Mouse (Mus musculus) heart, adult 11 months (tissue): ENCODE data around the gene Smyd1.

ENCODE experiments used
- DNase-seq: peaks from one replicate; pipeline ENCODE4 v3.0.0; 2022

Smyd1 gene

GRCm38 (mm10) chr6:71199612-71200011 is 122.4 kb downstream of the Smyd1 start, which contains the start of gene Fabp1:
TSS of gene Fabp1 (plus strand) at chr6:71199827.
- peak; percentile 19 for DNase-seq

DNA sequence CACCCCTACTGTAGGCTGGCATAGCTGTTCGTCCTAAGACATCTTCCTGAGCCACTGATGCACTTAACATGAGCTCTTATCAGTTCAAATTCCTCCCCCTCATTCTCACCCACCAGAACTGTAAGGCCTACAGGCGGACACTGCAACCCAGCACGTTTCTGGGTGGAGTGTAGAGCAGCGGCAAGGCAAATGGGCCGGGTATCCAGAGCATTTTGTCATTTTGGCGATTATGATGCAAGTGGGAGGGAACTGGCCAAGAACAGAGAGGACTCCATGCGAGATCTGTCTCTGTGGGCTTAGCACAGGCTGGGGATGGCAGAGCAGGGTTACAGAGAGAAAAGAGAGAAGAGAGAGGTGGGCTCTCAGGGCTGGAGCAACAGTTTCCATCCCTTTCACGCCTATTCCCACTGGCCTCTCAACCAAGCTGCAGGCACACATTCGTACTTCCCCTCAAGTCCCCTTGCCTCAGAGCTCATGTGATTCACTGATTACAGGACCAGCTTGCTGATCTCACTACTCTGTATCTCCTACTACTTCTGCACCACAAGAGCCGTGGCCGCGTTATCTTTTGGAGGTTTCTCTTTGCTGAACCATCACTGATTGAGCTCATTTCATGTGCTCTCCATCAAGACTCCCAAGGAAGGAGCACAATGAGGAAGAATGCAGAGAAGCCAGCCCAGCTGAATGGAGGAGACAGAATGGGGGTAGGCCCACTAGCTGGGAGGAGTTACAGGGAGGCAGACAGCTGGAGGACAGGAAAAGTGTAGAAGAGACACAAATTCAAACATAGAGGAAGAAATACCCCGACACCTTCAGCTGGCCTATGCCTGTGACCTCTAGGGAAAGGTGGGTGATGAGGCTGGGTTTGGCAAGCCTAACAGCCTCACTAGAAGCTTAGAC is 124.1 kb downstream of the Smyd1 start:
- DNase-seq, result peak; percentile 90

- peak; percentile 17 for DNase-seq
These were observed 125.9 kb downstream of the Smyd1 start for GRCm38 (mm10) chr6:71196107-71196506.

DNA sequence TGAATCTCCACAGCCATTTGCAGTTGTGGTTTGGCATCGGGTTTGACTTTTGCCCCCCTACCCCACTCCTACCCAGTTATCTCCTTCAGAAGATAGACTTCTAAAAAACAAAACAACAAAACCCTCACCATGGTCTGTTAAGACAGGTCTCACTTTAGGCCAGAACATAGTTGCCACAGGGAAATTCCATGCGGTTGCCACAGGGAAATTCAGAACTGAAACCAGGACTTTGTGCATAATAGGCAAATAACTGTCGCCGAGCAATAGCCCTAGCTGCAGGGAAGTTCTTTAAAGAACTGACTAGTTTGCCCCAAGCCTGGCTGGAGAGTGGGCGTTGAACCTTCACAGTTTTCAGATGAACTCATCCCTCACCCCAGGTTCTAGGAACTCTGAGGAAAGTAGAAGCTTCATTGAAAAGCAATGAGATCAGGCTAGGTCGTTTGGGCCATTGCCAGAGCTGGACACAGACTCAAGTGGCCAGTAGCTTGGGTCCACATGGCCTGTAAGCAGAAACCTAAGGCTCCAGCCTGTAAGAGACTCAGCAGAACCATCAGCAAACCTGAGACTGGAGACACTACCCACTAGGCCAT is 128.8 kb downstream of the Smyd1 start:
- no peak for DNase-seq

DNA sequence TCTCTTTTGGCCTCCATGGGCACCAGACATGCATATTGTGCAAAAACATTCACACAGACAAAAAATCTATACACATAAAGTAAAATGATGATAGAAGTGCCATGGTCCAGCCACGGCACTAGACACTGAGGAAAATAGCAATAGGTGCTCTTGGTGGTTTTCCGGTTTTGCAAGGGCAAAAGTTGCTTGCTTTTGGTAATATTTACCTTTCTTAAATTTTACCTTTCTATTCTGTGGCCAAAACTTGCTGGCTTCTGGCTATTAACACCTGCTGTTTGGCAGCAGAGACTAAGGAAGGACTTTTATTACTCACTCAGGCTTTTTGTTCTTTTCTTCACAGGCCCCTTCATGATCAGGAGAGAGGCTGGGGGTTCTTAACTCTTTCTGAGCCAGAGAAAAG is 131.5 kb downstream of the Smyd1 start:
- no peak for DNase-seq

DNA sequence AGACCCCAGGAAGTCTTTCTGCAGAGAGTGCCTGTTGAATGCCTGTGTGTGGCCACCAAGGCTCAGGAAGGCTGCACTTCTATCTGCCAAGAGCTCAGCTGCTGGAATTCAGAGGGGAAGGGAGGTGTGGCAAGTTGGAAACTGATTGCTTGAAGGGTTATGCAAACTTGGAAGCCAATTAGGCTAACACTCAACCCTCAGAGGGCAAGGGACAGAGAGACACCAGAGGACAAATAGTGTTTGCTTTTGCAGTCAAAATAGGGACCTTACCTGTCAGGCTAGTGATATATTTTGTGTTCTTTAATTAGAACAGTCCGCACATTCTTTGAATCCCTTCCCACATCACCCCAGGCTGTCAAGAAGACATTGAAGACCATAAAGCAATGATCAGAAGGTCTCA is 132.5 kb downstream of the Smyd1 start:
- peak; percentile 60 for DNase-seq

DNA sequence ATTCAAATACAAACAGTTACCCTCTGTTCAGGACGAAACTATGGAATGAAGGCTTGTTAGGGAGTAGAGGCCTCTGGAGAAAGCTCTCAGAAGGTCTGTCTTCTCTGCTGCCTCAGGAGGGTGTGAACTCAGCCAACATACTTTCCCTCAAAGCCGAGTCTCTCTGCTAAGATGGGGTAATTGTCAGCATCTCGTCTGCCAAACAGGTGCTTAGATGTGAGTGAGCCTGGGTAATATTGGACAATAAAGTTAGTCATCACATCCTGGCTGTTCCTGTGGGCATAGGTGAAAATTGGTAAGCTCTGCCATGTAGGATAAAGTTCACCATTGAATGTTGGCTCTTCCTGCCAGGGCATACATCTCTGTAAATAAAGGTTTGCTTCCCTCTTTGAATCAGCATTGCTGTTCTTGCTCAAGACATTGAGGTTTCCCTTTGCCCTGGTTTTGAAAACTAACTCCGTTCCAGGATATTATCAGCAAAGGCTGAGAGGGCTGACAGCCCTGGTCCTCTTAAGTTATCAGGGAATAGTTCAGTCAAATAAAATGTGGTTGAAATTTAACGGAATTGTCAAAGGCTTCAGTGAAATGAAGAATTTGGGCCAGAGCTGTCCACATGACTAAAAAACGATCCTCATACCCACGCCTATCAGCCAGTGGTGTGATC is 137.0 kb downstream of the Smyd1 start:
- no peak for DNase-seq

DNA sequence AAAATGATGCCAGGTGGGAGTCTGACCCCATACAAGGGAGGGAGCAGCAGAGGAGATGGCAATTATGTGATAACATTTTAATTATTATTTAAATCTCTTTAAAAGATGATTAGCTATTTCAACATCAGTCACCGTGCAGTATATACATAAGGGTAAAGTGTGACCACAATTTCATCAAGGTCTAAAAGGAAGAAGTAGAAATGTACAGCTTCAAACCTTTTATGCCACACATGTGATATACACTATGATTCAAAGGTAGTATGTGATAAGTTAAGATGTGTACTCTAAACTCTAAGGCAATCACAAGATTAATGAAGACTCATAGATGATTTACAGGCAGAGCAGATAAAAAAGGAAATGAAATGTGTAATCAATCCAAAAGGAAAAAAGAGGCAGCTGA is 141.4 kb downstream of the Smyd1 start:
- no peak for DNase-seq

GRCm38 (mm10) chr6:71172812-71173580 is 149.0 kb downstream of the Smyd1 start:
- no peak for DNase-seq

DNA sequence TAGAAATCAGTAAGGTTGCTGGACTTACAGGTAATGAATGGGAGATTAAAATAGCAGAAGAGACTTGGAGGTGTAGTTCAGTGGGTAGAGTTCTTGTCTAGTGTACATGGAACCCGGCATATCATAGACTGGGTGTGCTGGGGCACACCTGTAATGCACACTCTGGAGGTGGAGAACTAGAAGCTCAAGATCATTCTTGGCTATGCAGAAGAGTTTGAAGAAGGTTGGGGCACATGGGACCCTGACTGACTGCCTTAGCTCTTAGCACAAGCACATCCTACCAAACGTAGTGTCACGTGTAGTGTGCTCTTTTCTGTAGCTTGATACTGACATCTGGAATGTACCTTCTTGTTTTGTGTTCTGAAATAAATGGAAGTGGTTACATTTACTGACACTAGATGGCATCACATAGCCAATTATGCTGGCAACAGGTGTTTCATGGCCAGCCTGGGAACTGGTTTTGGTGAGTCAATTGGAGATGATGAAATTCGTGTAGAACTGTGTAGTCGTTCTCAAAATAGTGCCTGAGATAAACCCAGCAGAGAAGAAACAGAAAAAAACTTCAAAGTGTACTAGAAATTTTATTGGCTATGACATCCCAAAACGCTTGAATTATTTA is 155.4 kb downstream of the Smyd1 start:
- DNase-seq, result no peak

GRCm38 (mm10) chr6:71164394-71164793 is 157.6 kb downstream of the Smyd1 start:
- no peak for DNase-seq
